Mouse (Mus musculus) intestine, embryonic 15.5 days (tissue): ENCODE results near the gene Crebrf. TPM values are rescaled to one million over a fixed set of nuclear protein-coding genes. Genes with fewer than 3 reads are reported as not detected.

ENCODE experiments used
- ATAC-seq: fragments of 200-750 bp; cut with Nextera tagmentation; 2 replicates; pipeline ENCODE4 v1.8.0; 2017; ENCODE audit warnings: moderate TSS enrichment, moderate library complexity
- H3K27ac ChIP-seq: fragments of 300-500 bp; sonication (generic); 2 replicates; pipeline ENCODE4 v1.5.1; 2015; ENCODE audit warnings: mild to moderate bottlenecking, inconsistent platforms
- H3K27me3 ChIP-seq: fragments of 300-500 bp; sonication (generic); replicated peaks from 2 replicates; pipeline ENCODE4 v1.6.1; 2015; ENCODE audit warnings: inconsistent platforms
- H3K36me3 ChIP-seq: fragments of 300-500 bp; sonication (generic); 2 replicates; pipeline ENCODE4 v1.6.1; 2015; ENCODE audit warnings: inconsistent platforms
- H3K4me1 ChIP-seq: fragments of 300-500 bp; sonication (generic); replicated peaks from 2 replicates; pipeline ENCODE4 v1.6.1; 2015; ENCODE audit warnings: inconsistent platforms
- H3K4me2 ChIP-seq: fragments of 300-500 bp; sonication (generic); replicated peaks from 2 replicates; pipeline ENCODE4 v1.6.1; 2015; ENCODE audit warnings: mild to moderate bottlenecking, inconsistent platforms
- H3K4me3 ChIP-seq: fragments of 300-500 bp; sonication (generic); replicated peaks from 2 replicates; pipeline ENCODE4 v1.5.1; 2015; ENCODE audit warnings: inconsistent platforms
- H3K9ac ChIP-seq: fragments of 300-500 bp; sonication (generic); 2 replicates; pipeline ENCODE4 v1.6.1; 2015; ENCODE audit warnings: inconsistent platforms
- H3K9me3 ChIP-seq: fragments of 300-500 bp; sonication (generic); 2 replicates; pipeline ENCODE4 v1.6.1; 2016; ENCODE audit warnings: inconsistent platforms
- WGBS: fragments of 180-500 bp; shearing (Covaris S2); methylation state at CpG from one replicate; pipeline ENCODE4 v1.1.7; 2015; 5-methylcytosine and 5-hydroxymethylcytosine counted together
- polyA plus RNA-seq: library from polyadenylated mRNA; unstranded; fragments of >200 nt; fragmentation: Nextera tagmentation; extraction: Ambion mirVana; gene quantifications from 2 replicates; pipeline ENCODE4 v1.2.1, GENCODE M21; 2015

Crebrf gene
- polyA plus RNA-seq, 1 experiment from 2014 or later: 8.3 TPM

DNA sequence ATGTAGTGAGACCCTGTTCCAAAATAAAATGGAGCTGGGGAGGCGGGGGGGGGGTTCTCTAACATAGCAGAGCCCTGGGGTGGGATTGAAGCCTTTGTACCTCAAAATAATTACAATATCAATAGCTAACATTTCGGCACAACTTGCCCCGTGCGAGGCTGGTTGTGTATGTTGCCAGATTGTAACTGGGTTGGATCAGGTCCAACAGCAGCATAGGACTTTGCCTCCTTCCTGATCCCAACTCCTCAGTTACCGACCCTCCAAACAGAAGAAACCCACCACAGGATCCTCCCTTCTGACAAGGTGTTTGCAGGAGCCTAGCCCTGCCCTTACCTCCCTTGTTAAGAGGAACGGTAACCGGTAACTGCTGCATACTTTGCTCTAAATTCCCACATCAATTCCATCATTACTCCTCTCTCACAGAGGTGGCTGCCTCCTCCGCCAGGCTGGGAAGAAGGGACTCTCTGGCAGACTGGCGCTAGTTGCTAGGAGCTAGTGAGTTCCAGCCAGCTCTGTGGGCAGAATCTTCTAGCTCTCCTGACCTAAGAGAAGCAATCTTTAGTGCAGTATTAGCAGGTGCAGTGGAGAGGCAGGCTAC, 6.4 kb upstream of the Crebrf start:
- H3K9ac ChIP-seq: no peak overlapping the region
- no peak for ATAC-seq
- H3K4me3 ChIP-seq: no peak overlapping the region
- no peaks in the 10 kb centered on the region for H3K36me3 ChIP-seq
- no peaks in the 10 kb centered on the region for H3K27me3 ChIP-seq
- no peak overlapping the region for H3K4me2 ChIP-seq
- 58% methylated on average over 9 of the region's 9 CpGs for WGBS
- no peak overlapping the region for H3K27ac ChIP-seq
- no peaks in the 10 kb centered on the region for H3K4me1 ChIP-seq
- H3K9me3 ChIP-seq: no peaks in the 10 kb centered on the region

DNA sequence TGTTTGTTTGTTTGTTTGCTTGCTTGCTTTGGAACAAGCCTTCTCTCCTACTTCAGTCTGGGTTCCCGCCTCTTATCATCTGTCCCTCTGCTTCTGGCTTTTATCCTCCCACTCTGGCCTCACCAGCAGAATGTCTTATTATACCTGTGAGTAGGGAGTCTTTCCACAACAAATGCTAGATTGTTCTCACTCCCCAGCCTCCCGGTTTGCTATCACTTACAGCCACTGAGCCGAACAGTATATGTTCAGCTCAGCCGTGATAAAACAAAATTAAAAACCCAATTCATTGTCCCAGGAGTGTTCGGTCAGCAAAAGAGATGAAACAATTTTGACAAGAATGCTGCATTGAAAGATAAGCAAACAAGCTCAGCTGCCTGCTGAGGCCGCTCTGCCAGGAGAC, 5.4 kb upstream of the Crebrf start:
- H3K4me2 ChIP-seq: no peak overlapping the region
- no peak overlapping the region for H3K4me3 ChIP-seq
- H3K27ac ChIP-seq: no peak overlapping the region
- no peak for ATAC-seq
- no peaks in the 10 kb centered on the region for H3K27me3 ChIP-seq
- H3K9me3 ChIP-seq: no peaks in the 10 kb centered on the region
- H3K36me3 ChIP-seq: no peaks in the 10 kb centered on the region
- WGBS: 48% methylated on average over 6 of the region's 6 CpGs
- H3K4me1 ChIP-seq: no peaks in the 10 kb centered on the region
- no peak overlapping the region for H3K9ac ChIP-seq

DNA sequence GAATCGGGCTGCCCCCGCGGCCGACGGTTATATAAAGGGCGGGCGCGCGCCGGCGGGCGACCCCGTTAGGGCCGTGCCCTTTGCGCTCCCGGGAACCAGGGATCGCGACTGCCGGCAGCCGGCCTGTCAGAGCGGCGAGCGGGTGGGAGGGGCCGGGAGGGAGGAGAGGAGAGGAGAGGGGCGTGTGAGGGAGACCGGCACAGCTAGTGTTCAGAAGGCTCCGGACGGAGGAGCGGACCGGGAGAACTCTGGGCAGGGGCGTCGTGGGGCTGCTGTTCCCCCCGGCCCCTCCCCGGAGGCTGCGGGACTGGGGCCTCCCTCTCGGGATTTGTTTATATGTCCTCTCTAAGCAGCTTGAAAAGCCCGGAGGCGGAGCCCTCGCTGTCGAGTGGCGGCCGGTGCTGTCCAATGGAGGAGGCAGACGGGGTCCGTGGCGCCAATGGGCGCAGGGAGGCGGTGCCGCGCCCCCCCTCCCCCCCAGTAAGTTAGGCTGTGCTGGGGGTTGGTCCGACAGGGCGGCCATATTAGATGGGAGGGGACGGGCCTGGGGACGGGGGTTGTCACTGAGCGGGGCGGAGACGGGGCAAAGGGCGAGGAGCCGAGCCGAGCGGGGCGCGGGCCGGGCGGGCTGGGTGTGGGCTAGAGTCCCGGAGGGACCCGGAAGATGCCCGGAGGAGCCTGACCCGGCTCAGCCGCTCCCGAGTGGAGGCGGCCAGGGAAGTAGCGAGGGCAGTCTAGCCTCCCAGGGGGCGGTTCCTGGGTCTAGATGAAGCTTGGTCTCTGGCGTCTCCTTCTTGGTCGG, 667 bp downstream of the Crebrf start:
- Histone ChIP-seq H3K9me3 (no peaks in the 10 kb centered on the region), H3K4me2 (peak overlapping the region; percentile 70), H3K27me3 (no peaks in the 10 kb centered on the region), H3K9ac (peak overlapping the region; percentile 72), H3K4me1 (no peaks in the 10 kb centered on the region), H3K36me3 (no peaks in the 10 kb centered on the region), H3K4me3 (peak overlapping the region; percentile 85), H3K27ac (peak overlapping the region; percentile 86)
- peak; percentile 98 for ATAC-seq
- WGBS: 0% methylated on average over 66 of the region's 75 CpGs

DNA sequence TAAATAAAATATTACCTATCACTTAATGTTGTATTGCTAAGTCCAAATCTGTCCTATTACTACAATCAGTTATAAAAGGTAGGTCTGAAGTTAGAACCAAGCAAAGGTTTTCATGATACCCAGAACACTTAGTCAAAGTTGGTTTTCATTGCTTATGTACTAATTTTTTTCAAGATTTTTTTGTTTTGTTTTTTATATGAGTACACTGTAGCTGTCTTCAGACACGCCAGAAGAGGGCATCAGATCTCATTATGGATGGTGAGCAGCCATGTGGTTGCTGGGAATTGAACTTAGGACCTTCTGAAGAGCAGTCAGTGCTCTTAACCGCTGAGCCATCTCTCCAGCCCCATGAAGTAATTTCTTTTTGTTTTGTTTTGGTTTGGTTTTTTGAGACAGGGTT, 2.4 kb downstream of the Crebrf start:
- 71% methylated on average over 2 of the region's 2 CpGs for WGBS
- ATAC-seq: no peak
- Histone ChIP-seq H3K4me3 (no peak overlapping the region), H3K27me3 (no peaks in the 10 kb centered on the region), H3K36me3 (no peaks in the 10 kb centered on the region), H3K9me3 (no peaks in the 10 kb centered on the region), H3K4me1 (no peaks in the 10 kb centered on the region), H3K9ac (no peak overlapping the region), H3K27ac (no peak overlapping the region), H3K4me2 (no peak overlapping the region)

DNA sequence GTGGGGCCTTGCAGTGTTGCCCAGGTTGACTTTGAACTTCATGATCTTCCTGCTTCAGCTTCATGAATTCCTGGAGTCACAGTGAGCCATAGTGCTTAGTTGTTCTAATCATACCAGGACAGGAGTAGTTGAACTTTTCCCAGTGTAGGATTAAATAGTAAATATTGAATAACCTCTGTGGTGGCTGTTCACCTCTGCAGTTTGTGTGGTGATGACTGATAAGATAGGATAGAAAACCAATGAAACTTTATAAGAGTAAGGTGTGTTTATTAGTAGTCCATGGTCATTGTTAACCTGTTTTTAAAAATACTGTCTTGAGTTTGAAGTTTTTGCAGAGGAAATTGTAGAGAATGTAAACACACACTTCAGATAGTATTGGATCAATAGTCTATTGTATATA, 4.0 kb downstream of the Crebrf start:
- H3K27ac ChIP-seq: no peak overlapping the region
- H3K4me3 ChIP-seq: no peak overlapping the region
- ATAC-seq: no peak
- peaks cover under 1% of the 10 kb centered on the region; the same call in 1 of the 2 replicates for H3K4me1 ChIP-seq
- H3K36me3 ChIP-seq: no peaks in the 10 kb centered on the region
- H3K4me2 ChIP-seq: no peak overlapping the region
- no peaks in the 10 kb centered on the region for H3K9me3 ChIP-seq
- no peaks in the 10 kb centered on the region for H3K27me3 ChIP-seq
- no peak overlapping the region for H3K9ac ChIP-seq

DNA sequence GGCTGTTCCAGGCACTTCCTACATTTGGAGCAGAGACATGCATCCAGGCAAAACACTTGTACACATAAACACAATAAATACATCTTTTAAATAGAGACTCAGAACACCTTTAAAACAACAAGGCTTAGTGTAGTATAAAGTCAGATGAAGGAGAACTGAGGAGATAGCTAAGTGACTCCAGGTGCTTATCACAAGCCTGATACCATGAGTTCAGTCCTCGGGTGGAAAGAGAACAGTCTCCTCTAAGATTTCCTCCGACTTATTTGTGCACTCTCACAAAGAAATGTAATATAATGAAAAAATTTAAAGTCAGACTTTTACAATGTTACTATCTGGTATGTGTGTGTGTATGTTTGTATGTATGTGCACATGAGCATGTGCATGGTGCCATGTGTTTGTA, 6.4 kb downstream of the Crebrf start:
- Histone ChIP-seq H3K4me1 (peaks cover 3% of the 10 kb centered on the region; the same call in 1 of the 2 replicates), H3K27ac (no peak overlapping the region), H3K27me3 (no peaks in the 10 kb centered on the region), H3K9me3 (no peaks in the 10 kb centered on the region), H3K4me2 (no peak overlapping the region), H3K4me3 (no peak overlapping the region), H3K9ac (no peak overlapping the region), H3K36me3 (no peaks in the 10 kb centered on the region)
- WGBS: 64% methylated on average over 2 of the region's 2 CpGs
- ATAC-seq: no peak

DNA sequence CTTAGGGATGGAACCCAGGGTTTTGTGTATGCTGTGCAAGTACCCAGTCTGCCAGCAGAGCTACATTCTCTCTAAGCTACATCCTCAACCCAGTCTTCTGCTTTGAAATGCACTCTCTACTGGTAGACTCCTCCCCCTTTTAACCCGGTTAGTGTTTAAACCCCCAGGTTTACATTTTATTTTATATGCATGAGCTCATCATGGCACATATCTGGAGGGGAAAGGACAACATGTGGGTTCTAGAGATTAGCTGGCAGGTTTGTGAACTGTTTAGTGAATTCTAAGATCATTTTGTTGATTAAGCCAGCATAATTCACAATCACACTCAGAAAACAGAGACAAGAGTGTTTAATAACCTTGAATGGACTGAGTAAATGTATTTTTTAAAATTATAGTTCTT, 9.3 kb downstream of the Crebrf start:
- H3K27me3 ChIP-seq: no peaks in the 10 kb centered on the region
- H3K4me1 ChIP-seq: peaks cover 3% of the 10 kb centered on the region; the same call in 1 of the 2 replicates
- no peak overlapping the region for H3K4me3 ChIP-seq
- no peak overlapping the region for H3K4me2 ChIP-seq
- H3K9ac ChIP-seq: no peak overlapping the region
- no peak for ATAC-seq
- no peaks in the 10 kb centered on the region for H3K9me3 ChIP-seq
- WGBS: 17% methylated on average over 1 of the region's 1 CpGs
- no peaks in the 10 kb centered on the region for H3K36me3 ChIP-seq
- no peak overlapping the region for H3K27ac ChIP-seq

DNA sequence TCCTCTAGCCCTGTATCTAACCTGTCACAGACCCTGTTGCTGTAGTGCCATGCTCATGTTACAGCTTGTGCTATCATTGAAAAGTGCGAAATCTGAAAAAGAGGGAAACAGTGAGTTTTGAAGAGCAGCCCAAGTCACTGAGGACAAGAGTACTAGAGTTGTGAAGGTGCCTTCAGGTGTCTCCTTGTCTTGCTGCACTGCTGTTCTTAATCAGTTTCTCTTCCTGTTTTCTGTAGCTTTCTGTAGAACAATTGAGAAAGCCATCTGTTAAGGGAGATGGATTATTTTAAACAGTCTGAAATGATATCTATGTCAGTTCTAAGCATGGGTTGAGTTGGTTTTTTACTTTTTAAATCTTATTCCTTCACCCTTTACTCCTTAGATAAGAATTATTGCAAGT, 11.2 kb downstream of the Crebrf start:
- Histone ChIP-seq H3K4me3 (no peak overlapping the region), H3K4me1 (peaks cover 3% of the 10 kb centered on the region; the same call in 1 of the 2 replicates), H3K36me3 (no peaks in the 10 kb centered on the region), H3K4me2 (no peak overlapping the region), H3K9me3 (no peaks in the 10 kb centered on the region), H3K27ac (no peak overlapping the region), H3K27me3 (no peaks in the 10 kb centered on the region), H3K9ac (no peak overlapping the region)
- WGBS: 92% methylated on average over 1 of the region's 1 CpGs
- no peak for ATAC-seq

DNA sequence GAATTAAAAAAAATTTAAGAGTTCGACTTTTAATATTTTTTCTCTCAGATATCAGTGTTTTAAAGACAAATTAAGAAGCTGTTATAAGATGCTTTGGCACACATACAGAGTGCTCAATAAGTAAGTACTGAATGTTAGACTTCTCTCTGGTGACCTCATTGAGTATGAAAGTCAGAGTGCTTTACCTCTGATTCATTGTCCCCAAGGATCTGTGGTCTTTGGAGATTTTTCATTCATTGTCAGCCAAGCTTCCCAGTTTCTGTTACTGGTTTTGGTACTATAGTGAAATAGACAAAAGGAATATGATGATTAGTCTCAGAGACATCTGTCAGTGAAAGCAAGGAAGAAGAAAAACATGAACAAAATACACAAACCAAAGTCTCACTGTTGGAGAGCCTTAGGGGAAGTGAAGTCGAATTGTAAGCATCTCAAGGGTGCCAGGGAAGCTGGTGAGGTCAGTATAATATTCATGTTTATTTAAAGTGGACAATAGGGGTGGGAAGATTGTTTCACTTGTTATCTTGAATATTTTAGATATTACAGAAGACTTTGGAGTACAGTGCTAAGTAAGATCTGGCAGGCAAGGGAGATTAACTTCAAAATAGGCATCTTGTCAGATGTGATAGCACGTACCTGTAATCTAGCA, 11.8 kb downstream of the Crebrf start:
- Histone ChIP-seq H3K4me1 (peaks cover 3% of the 10 kb centered on the region; the same call in 1 of the 2 replicates), H3K9me3 (no peaks in the 10 kb centered on the region), H3K4me2 (no peak overlapping the region), H3K36me3 (no peaks in the 10 kb centered on the region), H3K27ac (no peak overlapping the region), H3K27me3 (no peaks in the 10 kb centered on the region), H3K4me3 (no peak overlapping the region), H3K9ac (no peak overlapping the region)
- no peak for ATAC-seq
- WGBS: 73% methylated on average over 3 of the region's 3 CpGs

DNA sequence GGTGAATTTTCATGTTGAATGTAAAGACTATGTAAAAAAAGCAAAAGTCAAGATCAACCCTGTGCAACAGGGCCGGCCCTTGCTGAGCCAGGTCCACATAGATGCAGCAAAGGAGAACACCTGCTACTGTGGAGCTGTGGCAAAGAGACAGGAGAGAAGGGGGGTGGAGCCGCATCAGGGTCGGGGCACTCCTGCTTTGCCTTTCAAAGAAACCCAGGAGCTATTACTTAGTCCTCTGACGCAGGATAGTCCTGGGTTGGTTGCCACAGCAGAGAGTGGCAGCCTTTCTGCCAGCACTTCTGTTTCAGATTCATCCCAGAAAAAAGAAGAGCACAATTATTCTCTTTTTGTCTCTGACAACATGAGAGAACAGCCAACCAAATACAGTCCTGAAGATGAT, 27.1 kb downstream of the Crebrf start:
- no peaks in the 10 kb centered on the region for H3K36me3 ChIP-seq
- no peak overlapping the region for H3K4me3 ChIP-seq
- no peak overlapping the region for H3K27ac ChIP-seq
- H3K27me3 ChIP-seq: no peaks in the 10 kb centered on the region
- no peak overlapping the region for H3K4me2 ChIP-seq
- no peaks in the 10 kb centered on the region for H3K9me3 ChIP-seq
- 65% methylated on average over 4 of the region's 4 CpGs for WGBS
- no peak for ATAC-seq
- no peak overlapping the region for H3K9ac ChIP-seq
- no peaks in the 10 kb centered on the region for H3K4me1 ChIP-seq

DNA sequence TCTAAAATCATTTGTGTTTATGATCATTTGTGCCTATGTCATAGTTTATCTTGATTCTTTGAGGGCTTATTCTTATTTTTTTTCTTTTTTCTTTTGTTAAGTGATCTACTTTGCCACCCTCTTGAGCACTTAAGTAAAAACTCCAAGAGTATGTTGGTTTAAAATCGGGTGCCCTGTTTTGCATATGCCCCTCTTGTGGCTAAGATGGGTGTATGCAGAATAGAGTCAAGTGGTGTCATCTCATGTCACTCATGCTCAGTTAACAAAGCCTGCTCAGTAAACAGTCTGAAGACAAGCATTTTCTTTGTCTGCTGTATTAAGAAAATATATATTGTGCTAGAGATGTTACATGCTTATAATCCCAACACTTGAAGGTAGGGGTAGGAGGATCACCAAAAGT, 27.8 kb downstream of the Crebrf start:
- H3K4me3 ChIP-seq: no peak overlapping the region
- H3K9ac ChIP-seq: no peak overlapping the region
- no peaks in the 10 kb centered on the region for H3K36me3 ChIP-seq
- H3K4me1 ChIP-seq: no peaks in the 10 kb centered on the region
- ATAC-seq: no peak
- H3K27me3 ChIP-seq: no peaks in the 10 kb centered on the region
- no peak overlapping the region for H3K4me2 ChIP-seq
- H3K9me3 ChIP-seq: no peaks in the 10 kb centered on the region
- WGBS: 81% methylated on average over 1 of the region's 1 CpGs
- no peak overlapping the region for H3K27ac ChIP-seq

DNA sequence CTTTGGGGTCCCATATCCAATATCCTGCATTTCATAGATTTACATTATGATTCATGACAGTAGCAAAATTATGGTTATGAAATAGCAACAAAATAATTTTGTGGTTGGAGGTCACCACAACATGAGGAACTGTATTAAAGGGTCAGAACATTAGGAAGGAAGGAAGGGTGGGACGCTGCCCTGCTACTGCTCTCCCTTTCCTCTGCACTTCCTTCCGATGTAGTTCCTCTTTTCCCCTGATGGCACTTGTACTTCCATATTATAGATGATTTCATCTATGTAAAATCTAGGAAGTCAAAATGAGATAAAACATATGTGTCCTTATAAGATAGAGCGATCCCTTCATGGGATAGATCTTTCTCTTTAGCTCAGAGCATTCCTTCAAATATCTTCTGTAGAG, 34.5 kb downstream of the Crebrf start:
- no peak overlapping the region for H3K4me2 ChIP-seq
- H3K9me3 ChIP-seq: no peaks in the 10 kb centered on the region
- no peak overlapping the region for H3K9ac ChIP-seq
- H3K4me3 ChIP-seq: no peak overlapping the region
- ATAC-seq: no peak
- H3K27me3 ChIP-seq: no peaks in the 10 kb centered on the region
- no peaks in the 10 kb centered on the region for H3K36me3 ChIP-seq
- WGBS: 93% methylated on average over 3 of the region's 3 CpGs
- H3K4me1 ChIP-seq: no peaks in the 10 kb centered on the region
- H3K27ac ChIP-seq: no peak overlapping the region
